Mouse (Mus musculus): ENCODE results near the gene Arl13a. TPM values are rescaled to one million over a fixed set of nuclear protein-coding genes. Genes with fewer than 3 reads are reported as not detected.

Arl13a gene
- total RNA-seq, 2 experiments from 2014 or later = not detected

Other genes with a start within 250 kb of the Arl13a start
- under 1 TPM; 0.40 to 0.51 TPM for gene Sytl4, start 205.7 kb upstream of the Arl13a start, total RNA-seq (2021)
- 100 to 1,000 TPM; 127 to 144 TPM for gene Cstf2, start 128.3 kb upstream of the Arl13a start, total RNA-seq (2021)
- 1 to 10 TPM in 1 of 2 experiments, under 1 TPM in 1; 0.46 to 1.4 TPM for gene Xkrx, start 25.4 kb upstream of the Arl13a start, total RNA-seq (2021)
- gene Nox1, start 34.5 kb downstream of the Arl13a start, total RNA-seq (2021) = under 1 TPM in 1 of 2 experiments, not detected in 1; 0.44 TPM
- gene Trmt2b, start 89.5 kb downstream of the Arl13a start, total RNA-seq (2021) = 1 to 10 TPM; 6.1 to 7.9 TPM
- gene Tmem35a, start 107.7 kb downstream of the Arl13a start, total RNA-seq (2021) = 10 to 100 TPM; 70.8 to 74.6 TPM
- 1 to 10 TPM in 1 of 2 experiments, under 1 TPM in 1; 0.70 to 1.7 TPM for gene Cenpi, start 120.6 kb downstream of the Arl13a start, total RNA-seq (2021)
- gene Drp2, start 217.1 kb downstream of the Arl13a start, total RNA-seq (2021) = 10 to 100 TPM; 55.0 to 73.9 TPM

Data from left cerebral cortex, postnatal 14 days (tissue).